Mouse (Mus musculus): Measurements from ENCODE around the gene Gdi2. TPM values are rescaled to one million over a fixed set of nuclear protein-coding genes. Genes with fewer than 3 reads are reported as not detected.
A peak's percentile ranks its signal among the peaks of the same experiment; 100 is the strongest.
"Not testable (repeated sequence)": the region's sequence is repeated elsewhere in the genome, so short reads cannot be mapped to it uniquely, and the experiment has no call there.

Gene Gdi2
- 209 and 220 TPM in 2 replicates for polyA plus RNA-seq (2016; fragmentation: Nextera tagmentation; extraction: Ambion mirVana)

- peak within 1 kb of the TSS; percentile 97 for H3K9ac ChIP-seq
- no peaks in the 10 kb centered on the region for H3K9me3 ChIP-seq (replicated peaks)
- H3K4me2 ChIP-seq = peak within 1 kb of the TSS; percentile 79
- peaks cover 36% of the 10 kb centered on the region for H3K4me1 ChIP-seq
- peak; percentile 97 for ATAC-seq
- peak within 1 kb of the TSS; percentile 98 for H3K27ac ChIP-seq
- WGBS (ENCODE audit: insufficient replicate concordance) = under 1% methylated on average over 35 of the region's 47 CpGs
- H3K4me3 ChIP-seq = peak within 1 kb of the TSS; percentile 96
- H3K36me3 ChIP-seq = 0 out of 2 replicates have a peak, but pooled peaks cover 3% of the 10 kb centered on the region
- H3K27me3 ChIP-seq (replicated peaks) = no peaks in the 10 kb centered on the region
Observed at GRCm38 (mm10) chr13:3537594-3538222, at the start of gene Gdi2. Gene Gdi2 (plus strand): TSS chr13:3538063.

GRCm38 (mm10) chr13:3495526-3495925 lies 42.3 kb upstream of the Gdi2 start:
- H3K9me3 ChIP-seq (replicated peaks) = no peaks in the 10 kb centered on the region
- no peak overlapping the region for H3K4me2 ChIP-seq
- WGBS (ENCODE audit: insufficient replicate concordance) = 71% methylated on average over 4 of the region's 4 CpGs
- no peaks in the 10 kb centered on the region for H3K27me3 ChIP-seq (replicated peaks)
- H3K9ac ChIP-seq = no peak overlapping the region
- H3K4me1 ChIP-seq = no peaks in the 10 kb centered on the region
- H3K27ac ChIP-seq = no peak overlapping the region
- no peak for ATAC-seq
- no peaks in the 10 kb centered on the region for H3K36me3 ChIP-seq
- H3K4me3 ChIP-seq = no peak overlapping the region

- not testable (repeated sequence) for H3K4me1 ChIP-seq; ATAC-seq; H3K27ac ChIP-seq; H3K9me3 ChIP-seq (replicated peaks); H3K36me3 ChIP-seq; H3K9ac ChIP-seq; H3K4me2 ChIP-seq; H3K4me3 ChIP-seq; H3K27me3 ChIP-seq (replicated peaks)
- 72% methylated on average over 6 of the region's 6 CpGs for WGBS (ENCODE audit: insufficient replicate concordance)
Observed at GRCm38 (mm10) chr13:3501014-3501413, 36.8 kb upstream of the Gdi2 start.

- H3K9ac ChIP-seq; H3K4me2 ChIP-seq; H3K27ac ChIP-seq; H3K4me3 ChIP-seq; H3K9me3 ChIP-seq (replicated peaks); H3K27me3 ChIP-seq (replicated peaks); H3K36me3 ChIP-seq; ATAC-seq; H3K4me1 ChIP-seq: not testable (repeated sequence)
- 59% methylated on average over 6 of the region's 6 CpGs for whole genome bisulfite sequencing (ENCODE audit: insufficient replicate concordance)
Observed at GRCm38 (mm10) chr13:3515351-3515750, 22.5 kb upstream of the Gdi2 start.

GRCm38 (mm10) chr13:3519357-3519756 lies 18.5 kb upstream of the Gdi2 start:
- not testable (repeated sequence) for H3K27me3 ChIP-seq (replicated peaks); H3K9ac ChIP-seq; ATAC-seq; H3K36me3 ChIP-seq; H3K4me1 ChIP-seq; H3K4me2 ChIP-seq; H3K4me3 ChIP-seq; H3K9me3 ChIP-seq (replicated peaks); H3K27ac ChIP-seq
- WGBS (ENCODE audit: insufficient replicate concordance) = 4% methylated on average over 4 of the region's 4 CpGs

GRCm38 (mm10) chr13:3519994-3520393 lies 17.9 kb upstream of the Gdi2 start:
- H3K9me3 ChIP-seq (replicated peaks); H3K27me3 ChIP-seq (replicated peaks); H3K27ac ChIP-seq; H3K36me3 ChIP-seq; H3K4me1 ChIP-seq; ATAC-seq; H3K9ac ChIP-seq; H3K4me2 ChIP-seq; H3K4me3 ChIP-seq: not testable (repeated sequence)
- 23% methylated on average over 1 of the region's 1 CpGs for WGBS (ENCODE audit: insufficient replicate concordance)

- WGBS (ENCODE audit: insufficient replicate concordance) = 46% methylated on average over 6 of the region's 6 CpGs
- H3K36me3 ChIP-seq = no peaks in the 10 kb centered on the region
- no peak overlapping the region for H3K9ac ChIP-seq
- H3K9me3 ChIP-seq (replicated peaks) = no peaks in the 10 kb centered on the region
- H3K4me1 ChIP-seq = no peaks in the 10 kb centered on the region
- H3K27me3 ChIP-seq (replicated peaks) = no peaks in the 10 kb centered on the region
- no peak overlapping the region for H3K4me2 ChIP-seq
- ATAC-seq = no peak
- no peak overlapping the region for H3K4me3 ChIP-seq
- H3K27ac ChIP-seq = no peak overlapping the region
Observed at GRCm38 (mm10) chr13:3523459-3523858, 14.4 kb upstream of the Gdi2 start.

GRCm38 (mm10) chr13:3523946-3524345 lies 13.9 kb upstream of the Gdi2 start:
- H3K4me1 ChIP-seq = no peaks in the 10 kb centered on the region
- H3K36me3 ChIP-seq = no peaks in the 10 kb centered on the region
- H3K4me2 ChIP-seq = no peak overlapping the region
- H3K27ac ChIP-seq = no peak overlapping the region
- H3K27me3 ChIP-seq (replicated peaks) = no peaks in the 10 kb centered on the region
- no peak overlapping the region for H3K9ac ChIP-seq
- H3K4me3 ChIP-seq = no peak overlapping the region
- no peaks in the 10 kb centered on the region for H3K9me3 ChIP-seq (replicated peaks)
- WGBS (ENCODE audit: insufficient replicate concordance) = 88% methylated on average over 1 of the region's 1 CpGs
- no peak for ATAC-seq

- Histone ChIP-seq H3K9ac (no peak overlapping the region), H3K4me3 (no peak overlapping the region), H3K4me1 (no peaks in the 10 kb centered on the region), H3K9me3 (replicated peaks) (no peaks in the 10 kb centered on the region), H3K27me3 (replicated peaks) (no peaks in the 10 kb centered on the region), H3K36me3 (no peaks in the 10 kb centered on the region), H3K4me2 (no peak overlapping the region), H3K27ac (no peak overlapping the region)
- WGBS (ENCODE audit: insufficient replicate concordance) = 55% methylated on average over 4 of the region's 4 CpGs
- ATAC-seq = no peak
Observed at GRCm38 (mm10) chr13:3525611-3526051, 12.2 kb upstream of the Gdi2 start.

GRCm38 (mm10) chr13:3526328-3526727 lies 11.5 kb upstream of the Gdi2 start:
- H3K27me3 ChIP-seq (replicated peaks) = no peaks in the 10 kb centered on the region
- H3K4me2 ChIP-seq = no peak overlapping the region
- no peak overlapping the region for H3K4me3 ChIP-seq
- WGBS (ENCODE audit: insufficient replicate concordance) = 40% methylated on average over 8 of the region's 8 CpGs
- H3K9me3 ChIP-seq (replicated peaks) = no peaks in the 10 kb centered on the region
- no peak overlapping the region for H3K27ac ChIP-seq
- H3K36me3 ChIP-seq = no peaks in the 10 kb centered on the region
- H3K9ac ChIP-seq = no peak overlapping the region
- no peak; the same call in 1 of the 2 replicates for ATAC-seq
- H3K4me1 ChIP-seq = no peaks in the 10 kb centered on the region

GRCm38 (mm10) chr13:3530451-3530850 lies 7.4 kb upstream of the Gdi2 start:
- H3K27ac ChIP-seq = no peak overlapping the region
- H3K36me3 ChIP-seq = no peaks in the 10 kb centered on the region
- H3K9me3 ChIP-seq (replicated peaks) = no peaks in the 10 kb centered on the region
- H3K9ac ChIP-seq = no peak overlapping the region
- peaks cover 6% of the 10 kb centered on the region; the same call in 1 of the 2 replicates for H3K4me1 ChIP-seq
- no peak overlapping the region for H3K4me3 ChIP-seq
- 37% methylated on average over 3 of the region's 3 CpGs for WGBS (ENCODE audit: insufficient replicate concordance)
- no peak overlapping the region for H3K4me2 ChIP-seq
- ATAC-seq = no peak
- no peaks in the 10 kb centered on the region for H3K27me3 ChIP-seq (replicated peaks)

GRCm38 (mm10) chr13:3531176-3531575 lies 6.7 kb upstream of the Gdi2 start:
- H3K36me3 ChIP-seq; H3K4me3 ChIP-seq; H3K9ac ChIP-seq; H3K4me2 ChIP-seq; H3K27me3 ChIP-seq (replicated peaks); H3K4me1 ChIP-seq; H3K27ac ChIP-seq; ATAC-seq; H3K9me3 ChIP-seq (replicated peaks): not testable (repeated sequence)
- WGBS (ENCODE audit: insufficient replicate concordance) = 56% methylated on average over 2 of the region's 2 CpGs
